Mouse (Mus musculus): Measurements from ENCODE around the gene Zfp819. TPM values are rescaled to one million over a fixed set of nuclear protein-coding genes. Genes with fewer than 3 reads are reported as not detected.

Zfp819 gene
- polyA plus RNA-seq, 1 experiment: not detected

GRCm38 (mm10) chr7:43623819-43624218 lies 16.9 kb downstream of the Zfp819 start:
- no peak for TF ChIP-seq POLR2A (IDR thresholded peaks at IDR 0.05; ENCODE audit: low read depth, low read length)
- no peak for TF ChIP-seq CTCF (conservative IDR thresholded peaks at IDR 0.05; ENCODE audit: insufficient read depth, insufficient read length, low read depth, low read length)
- Histone ChIP-seq H3K27me3 (replicated peaks; ENCODE audit: control insufficient read depth, insufficient read depth, low read length) (no peaks in the 10 kb centered on the region), H3K27ac (ENCODE audit: insufficient read depth, low read depth, low read length) (no peak overlapping the region), H3K36me3 (ENCODE audit: control insufficient read depth, insufficient read depth, low read length) (no peaks in the 10 kb centered on the region), H3K4me3 (ENCODE audit: insufficient read depth, low read depth, low read length) (no peak overlapping the region), H3K4me1 (ENCODE audit: control insufficient read depth, insufficient read depth, low read length) (no peaks in the 10 kb centered on the region)
- WGBS: 14% methylated on average over 10 of the region's 10 CpGs
- DNase-seq: no peak

GRCm38 (mm10) chr7:43625065-43625464 lies 18.1 kb downstream of the Zfp819 start:
- TF ChIP-seq POLR2A (IDR thresholded peaks at IDR 0.05; ENCODE audit: low read depth, low read length): no peak
- no peak for TF ChIP-seq CTCF (conservative IDR thresholded peaks at IDR 0.05; ENCODE audit: insufficient read depth, insufficient read length, low read depth, low read length)

GRCm38 (mm10) chr7:43625794-43626422 lies 18.9 kb downstream of the Zfp819 start:
- Histone ChIP-seq H3K4me3 (ENCODE audit: insufficient read depth, low read depth, low read length) (no peak overlapping the region), H3K27me3 (replicated peaks; ENCODE audit: control insufficient read depth, insufficient read depth, low read length) (no peaks in the 10 kb centered on the region), H3K36me3 (ENCODE audit: control insufficient read depth, insufficient read depth, low read length) (no peaks in the 10 kb centered on the region), H3K4me1 (ENCODE audit: control insufficient read depth, insufficient read depth, low read length) (no peaks in the 10 kb centered on the region), H3K27ac (ENCODE audit: insufficient read depth, low read depth, low read length) (no peak overlapping the region)
- DNase-seq: no peak
- TF ChIP-seq CTCF (conservative IDR thresholded peaks at IDR 0.05; ENCODE audit: insufficient read depth, insufficient read length, low read depth, low read length): no peak
- TF ChIP-seq POLR2A (IDR thresholded peaks at IDR 0.05; ENCODE audit: low read depth, low read length): no peak
- WGBS: 64% methylated on average over 8 of the region's 8 CpGs

More at GRCm38 (mm10) chr7:43625065-43625464, 18.1 kb downstream of the Zfp819 start:
- H3K4me1 ChIP-seq (ENCODE audit: control insufficient read depth, insufficient read depth, low read length): no peaks in the 10 kb centered on the region
- H3K27ac ChIP-seq (ENCODE audit: insufficient read depth, low read depth, low read length): no peak overlapping the region
- no peak overlapping the region for H3K4me3 ChIP-seq (ENCODE audit: insufficient read depth, low read depth, low read length)
- WGBS: 72% methylated on average over 3 of the region's 3 CpGs
- no peak for DNase-seq
- no peaks in the 10 kb centered on the region for H3K27me3 ChIP-seq (replicated peaks; ENCODE audit: control insufficient read depth, insufficient read depth, low read length)
- H3K36me3 ChIP-seq (ENCODE audit: control insufficient read depth, insufficient read depth, low read length): no peaks in the 10 kb centered on the region

DNA sequence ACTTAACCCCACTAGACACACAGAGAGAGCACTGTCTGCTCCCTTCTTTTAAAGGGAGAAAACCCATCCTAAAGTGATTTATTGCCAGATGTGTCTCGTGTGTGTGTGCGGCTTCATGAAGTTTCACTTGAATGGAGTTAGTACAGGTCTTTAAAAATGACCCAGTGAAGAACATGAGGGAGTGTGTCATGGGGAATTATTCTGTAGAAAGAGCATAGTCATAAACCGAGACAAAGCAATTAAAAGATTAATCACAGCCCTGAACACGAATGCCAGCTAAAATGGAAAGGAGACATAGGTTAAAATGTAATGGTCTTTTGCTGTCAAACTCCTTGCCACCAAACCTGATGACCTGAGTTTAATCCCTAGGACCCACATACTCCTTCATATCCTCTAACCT lies 27.0 kb downstream of the Zfp819 start:
- H3K27ac ChIP-seq (ENCODE audit: insufficient read depth, low read depth, low read length): no peak overlapping the region
- no peak for DNase-seq
- WGBS: 36% methylated on average over 4 of the region's 4 CpGs
- no peaks in the 10 kb centered on the region for H3K4me1 ChIP-seq (ENCODE audit: control insufficient read depth, insufficient read depth, low read length)
- no peak overlapping the region for H3K4me3 ChIP-seq (ENCODE audit: insufficient read depth, low read depth, low read length)
- TF ChIP-seq CTCF (conservative IDR thresholded peaks at IDR 0.05; ENCODE audit: insufficient read depth, insufficient read length, low read depth, low read length): no peak
- TF ChIP-seq POLR2A (IDR thresholded peaks at IDR 0.05; ENCODE audit: low read depth, low read length): no peak
- no peaks in the 10 kb centered on the region for H3K36me3 ChIP-seq (ENCODE audit: control insufficient read depth, insufficient read depth, low read length)
- H3K27me3 ChIP-seq (replicated peaks; ENCODE audit: control insufficient read depth, insufficient read depth, low read length): no peaks in the 10 kb centered on the region

DNA sequence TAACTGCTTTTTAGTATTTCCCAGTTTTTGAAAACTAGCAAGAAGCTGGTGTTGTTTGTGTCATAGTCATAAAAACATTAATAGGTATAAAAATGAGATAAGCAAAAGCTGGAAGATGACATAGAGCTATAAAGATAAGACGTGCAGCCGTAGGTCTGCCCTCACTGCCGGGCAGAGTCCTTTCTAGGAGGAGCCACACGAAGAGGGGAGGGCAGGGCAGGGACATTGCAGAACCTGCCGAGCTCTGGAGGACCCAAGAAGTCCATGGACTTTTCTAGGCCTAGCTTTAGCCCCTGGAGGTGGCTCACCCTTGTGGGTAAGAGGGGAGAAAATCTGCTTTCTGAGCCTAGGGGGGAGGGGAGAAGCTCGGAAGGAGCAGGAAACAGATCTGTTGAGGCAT lies 27.5 kb downstream of the Zfp819 start, which contains the start of gene Ceacam18:
Gene Ceacam18, plus strand, starts transcription at position 208 of the 400 bp plus-strand sequence.
- 43% methylated on average over 6 of the region's 6 CpGs for WGBS
- no peak for TF ChIP-seq CTCF (conservative IDR thresholded peaks at IDR 0.05; ENCODE audit: insufficient read depth, insufficient read length, low read depth, low read length)
- no peak for TF ChIP-seq POLR2A (IDR thresholded peaks at IDR 0.05; ENCODE audit: low read depth, low read length)
- DNase-seq: no peak
- no peak within 1 kb of the TSS for H3K27ac ChIP-seq (ENCODE audit: insufficient read depth, low read depth, low read length)
- no peaks in the 10 kb centered on the region for H3K27me3 ChIP-seq (replicated peaks; ENCODE audit: control insufficient read depth, insufficient read depth, low read length)
- no peaks in the 10 kb centered on the region for H3K36me3 ChIP-seq (ENCODE audit: control insufficient read depth, insufficient read depth, low read length)
- no peak within 1 kb of the TSS for H3K4me3 ChIP-seq (ENCODE audit: insufficient read depth, low read depth, low read length)
- no peaks in the 10 kb centered on the region for H3K4me1 ChIP-seq (ENCODE audit: control insufficient read depth, insufficient read depth, low read length)

- 52% methylated on average over 2 of the region's 2 CpGs for WGBS
- Histone ChIP-seq H3K36me3 (ENCODE audit: control insufficient read depth, insufficient read depth, low read length) (no peaks in the 10 kb centered on the region), H3K4me3 (ENCODE audit: insufficient read depth, low read depth, low read length) (no peak overlapping the region), H3K27me3 (replicated peaks; ENCODE audit: control insufficient read depth, insufficient read depth, low read length) (no peaks in the 10 kb centered on the region), H3K4me1 (ENCODE audit: control insufficient read depth, insufficient read depth, low read length) (no peaks in the 10 kb centered on the region), H3K27ac (ENCODE audit: insufficient read depth, low read depth, low read length) (no peak overlapping the region)
- no peak for TF ChIP-seq POLR2A (IDR thresholded peaks at IDR 0.05; ENCODE audit: low read depth, low read length)
- no peak for DNase-seq
Observed at GRCm38 (mm10) chr7:43636194-43636593, 29.2 kb downstream of the Zfp819 start.

DNA sequence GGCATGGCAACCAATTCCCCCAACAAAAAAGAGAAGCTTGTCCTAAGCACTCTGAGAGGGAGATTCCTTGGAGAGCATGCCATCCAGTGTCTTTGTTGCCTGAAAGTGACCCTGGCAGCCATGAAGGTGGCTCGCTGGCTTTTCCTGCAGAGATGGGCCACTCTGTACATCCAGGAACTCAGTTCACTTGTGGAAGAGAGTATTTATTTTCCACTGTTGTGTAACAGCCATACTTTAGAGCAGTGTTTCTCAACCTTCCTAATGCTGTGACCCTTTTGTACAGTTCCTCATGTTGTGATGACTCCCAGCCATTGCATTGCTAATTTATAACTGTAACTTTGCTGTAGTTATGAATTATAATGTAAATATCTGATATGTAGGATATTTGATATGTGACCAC lies 30.1 kb downstream of the Zfp819 start:
- no peaks in the 10 kb centered on the region for H3K27me3 ChIP-seq (replicated peaks; ENCODE audit: control insufficient read depth, insufficient read depth, low read length)
- WGBS: 72% methylated on average over 1 of the region's 1 CpGs

More for the DNA sequence above, 30.1 kb downstream of the Zfp819 start:
- H3K4me1 ChIP-seq (ENCODE audit: control insufficient read depth, insufficient read depth, low read length): no peaks in the 10 kb centered on the region
- no peak for DNase-seq
- H3K27ac ChIP-seq (ENCODE audit: insufficient read depth, low read depth, low read length): no peak overlapping the region
- H3K4me3 ChIP-seq (ENCODE audit: insufficient read depth, low read depth, low read length): no peak overlapping the region
- no peak for TF ChIP-seq CTCF (conservative IDR thresholded peaks at IDR 0.05; ENCODE audit: insufficient read depth, insufficient read length, low read depth, low read length)
- no peak for TF ChIP-seq POLR2A (IDR thresholded peaks at IDR 0.05; ENCODE audit: low read depth, low read length)
- no peaks in the 10 kb centered on the region for H3K36me3 ChIP-seq (ENCODE audit: control insufficient read depth, insufficient read depth, low read length)

Data from kidney, adult 2 months (tissue).